Mouse (Mus musculus): ENCODE results near the gene Camkk2. TPM values are rescaled to one million over a fixed set of nuclear protein-coding genes. Genes with fewer than 3 reads are reported as not detected.

The Camkk2 gene
- polyA plus RNA-seq, 1 experiment from 2014 or later = 25.6 TPM

DNA sequence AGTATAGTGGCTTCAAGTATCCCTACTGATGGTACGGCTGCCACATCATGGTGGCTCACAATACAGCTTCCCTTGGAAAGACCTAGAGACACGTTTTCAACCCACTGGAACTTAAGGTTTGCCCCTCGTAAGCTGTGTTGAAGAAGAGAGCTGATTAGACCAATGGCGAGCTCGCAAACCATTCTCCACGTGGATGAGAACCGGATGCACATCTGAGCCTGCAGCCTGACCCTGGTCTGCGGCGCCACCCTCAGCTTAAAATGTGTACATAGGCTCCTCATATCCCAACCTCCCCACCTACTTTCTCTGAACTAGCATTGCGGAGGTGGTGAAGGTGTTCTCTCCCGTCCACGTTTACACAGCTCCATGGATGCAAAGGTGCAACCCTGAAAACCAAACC lies 97.9 kb downstream of the Camkk2 start:
- Histone ChIP-seq H3K4me2 (ENCODE audit: low read depth, severe bottlenecking) (no peak overlapping the region), H3K4me1 (ENCODE audit: control insufficient read depth, insufficient read depth, low read length) (no peaks in the 10 kb centered on the region), H3K27ac (replicated peaks; ENCODE audit: low read depth, low read length) (no peak overlapping the region), H3K36me3 (ENCODE audit: control insufficient read depth, insufficient read depth, low read length) (no peaks in the 10 kb centered on the region), H3K4me3 (ENCODE audit: low read depth, low read length) (no peak overlapping the region), H3K27me3 (ENCODE audit: control insufficient read depth, insufficient read depth, low read length) (no peaks in the 10 kb centered on the region), H3K9me3 (ENCODE audit: control insufficient read depth, low read length) (no peaks in the 10 kb centered on the region), H3K9ac (ENCODE audit: low read length) (no peak overlapping the region)
- ATAC-seq (ENCODE audit: insufficient number of reproducible peaks, low FRiP score, low TSS enrichment, low read depth) = no peak
- WGBS = 86% methylated on average over 12 of the region's 12 CpGs
- no peak for DNase-seq (ENCODE audit: low spot score)

Small RNA genes within 50 kb of the gene (microRNA-seq; reads per million reads assigned to microRNA genes)
- not detected for gene Mir8115

Other genes with a start within 250 kb of the Camkk2 start
- 39.6 and 41.6 TPM in 2 replicates for gene Ift81, start 164.9 kb downstream of the Camkk2 start, polyA plus RNA-seq (2014; fragmentation: Nextera tagmentation; extraction: Ambion mirVana)
- 0.32 and 0.45 TPM in 2 replicates for gene P2rx7, start 135.5 kb downstream of the Camkk2 start, polyA plus RNA-seq (2014; fragmentation: Nextera tagmentation; extraction: Ambion mirVana)
- 4.9 and 6.6 TPM in 2 replicates for gene P2rx4, start 71.9 kb downstream of the Camkk2 start, polyA plus RNA-seq (2014; fragmentation: Nextera tagmentation; extraction: Ambion mirVana)
- gene Anapc5, start 41.9 kb upstream of the Camkk2 start, polyA plus RNA-seq (2014; fragmentation: Nextera tagmentation; extraction: Ambion mirVana) = 487 and 490 TPM in 2 replicates
- gene Rnf34, start 70.6 kb upstream of the Camkk2 start, polyA plus RNA-seq (2014; fragmentation: Nextera tagmentation; extraction: Ambion mirVana) = 56.2 and 57.5 TPM in 2 replicates
- 67.2 and 79.4 TPM in 2 replicates for gene Kdm2b, start 210.4 kb upstream of the Camkk2 start, polyA plus RNA-seq (2014; fragmentation: Nextera tagmentation; extraction: Ambion mirVana)
- gene Orai1, start 235.7 kb upstream of the Camkk2 start, polyA plus RNA-seq (2014; fragmentation: Nextera tagmentation; extraction: Ambion mirVana) = 10.0 and 10.3 TPM in 2 replicates

Measured in limb, embryonic 11.5 days (tissue).